Mouse (Mus musculus) intestine, embryonic 15.5 days (tissue): ENCODE results near the gene Ilvbl. TPM values are rescaled to one million over a fixed set of nuclear protein-coding genes. Genes with fewer than 3 reads are reported as not detected.
"Not testable (repeated sequence)": the region's sequence is repeated elsewhere in the genome, so short reads cannot be mapped to it uniquely, and the experiment has no call there.

ENCODE experiments used
- ATAC-seq: fragments of 200-750 bp; cut with Nextera tagmentation; 2 replicates; pipeline ENCODE4 v1.8.0; 2017; ENCODE audit warnings: moderate TSS enrichment, moderate library complexity
- H3K27ac ChIP-seq: fragments of 300-500 bp; sonication (generic); 2 replicates; pipeline ENCODE4 v1.5.1; 2015; ENCODE audit warnings: mild to moderate bottlenecking, inconsistent platforms
- H3K27me3 ChIP-seq: fragments of 300-500 bp; sonication (generic); replicated peaks from 2 replicates; pipeline ENCODE4 v1.6.1; 2015; ENCODE audit warnings: inconsistent platforms
- H3K36me3 ChIP-seq: fragments of 300-500 bp; sonication (generic); 2 replicates; pipeline ENCODE4 v1.6.1; 2015; ENCODE audit warnings: inconsistent platforms
- H3K4me1 ChIP-seq: fragments of 300-500 bp; sonication (generic); replicated peaks from 2 replicates; pipeline ENCODE4 v1.6.1; 2015; ENCODE audit warnings: inconsistent platforms
- H3K4me2 ChIP-seq: fragments of 300-500 bp; sonication (generic); replicated peaks from 2 replicates; pipeline ENCODE4 v1.6.1; 2015; ENCODE audit warnings: mild to moderate bottlenecking, inconsistent platforms
- H3K4me3 ChIP-seq: fragments of 300-500 bp; sonication (generic); replicated peaks from 2 replicates; pipeline ENCODE4 v1.5.1; 2015; ENCODE audit warnings: inconsistent platforms
- H3K9ac ChIP-seq: fragments of 300-500 bp; sonication (generic); 2 replicates; pipeline ENCODE4 v1.6.1; 2015; ENCODE audit warnings: inconsistent platforms
- H3K9me3 ChIP-seq: fragments of 300-500 bp; sonication (generic); 2 replicates; pipeline ENCODE4 v1.6.1; 2016; ENCODE audit warnings: inconsistent platforms
- WGBS: fragments of 180-500 bp; shearing (Covaris S2); methylation state at CpG from one replicate; pipeline ENCODE4 v1.1.7; 2015; 5-methylcytosine and 5-hydroxymethylcytosine counted together
- polyA plus RNA-seq: library from polyadenylated mRNA; unstranded; fragments of >200 nt; fragmentation: Nextera tagmentation; extraction: Ambion mirVana; gene quantifications from 2 replicates; pipeline ENCODE4 v1.2.1, GENCODE M21; 2015

The Ilvbl gene
- polyA plus RNA-seq, 1 experiment from 2014 or later: 59.4 TPM

DNA sequence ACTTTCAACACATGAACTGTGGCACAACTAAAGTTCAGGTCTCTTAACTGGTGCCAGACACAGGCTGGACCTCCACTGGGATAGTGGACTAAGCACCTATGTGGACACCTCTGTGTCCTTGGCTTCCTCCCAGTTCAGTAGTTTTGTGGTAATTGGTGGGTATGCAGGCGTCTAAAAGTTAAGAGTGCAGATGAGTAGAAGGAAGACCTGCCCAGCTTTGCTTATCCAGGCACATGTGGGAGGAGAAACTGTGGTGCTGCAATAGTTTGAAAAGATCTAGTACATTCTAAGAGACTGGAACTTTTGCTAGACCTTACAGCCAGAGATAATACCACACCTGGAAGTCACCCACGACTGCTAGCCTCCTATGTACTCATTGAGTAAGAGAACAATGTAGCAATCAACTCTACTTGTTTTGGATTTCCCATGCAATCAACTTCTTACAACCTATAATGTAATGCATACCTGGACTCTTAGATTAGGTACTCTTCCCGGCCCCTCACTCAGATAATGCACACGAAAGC lies 18.8 kb downstream of the Ilvbl start:
- no peaks in the 10 kb centered on the region for H3K4me1 ChIP-seq

DNA sequence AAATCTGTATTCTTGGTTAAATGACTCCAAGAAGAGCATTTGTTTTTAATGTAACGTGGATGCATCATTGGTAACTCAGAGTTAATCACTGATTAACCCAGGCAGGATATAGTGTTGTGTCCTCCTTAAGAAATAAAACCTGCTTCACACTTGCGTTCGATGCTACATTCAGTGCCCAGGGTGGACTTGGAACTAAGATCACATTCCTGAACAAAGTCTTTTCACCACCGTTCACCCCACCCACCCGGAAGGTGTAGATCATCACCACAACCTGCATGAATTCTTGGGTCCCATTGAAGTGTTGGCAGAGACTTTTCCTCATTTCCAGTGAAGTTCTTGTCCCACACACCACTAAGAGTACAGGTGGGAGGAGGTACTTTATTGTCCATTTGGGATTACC lies 19.6 kb downstream of the Ilvbl start:
- Histone ChIP-seq H3K27ac (no peak overlapping the region), H3K4me1 (no peaks in the 10 kb centered on the region), H3K4me3 (no peak overlapping the region), H3K27me3 (no peaks in the 10 kb centered on the region), H3K36me3 (peaks cover 6% of the 10 kb centered on the region), H3K9ac (no peak overlapping the region), H3K4me2 (no peak overlapping the region), H3K9me3 (no peaks in the 10 kb centered on the region)
- WGBS: 76% methylated on average over 5 of the region's 5 CpGs
- ATAC-seq: no peak

More for the DNA sequence above, 18.8 kb downstream of the Ilvbl start:
- H3K27me3 ChIP-seq: no peaks in the 10 kb centered on the region
- H3K4me2 ChIP-seq: no peak overlapping the region
- peaks cover 8% of the 10 kb centered on the region for H3K36me3 ChIP-seq
- ATAC-seq: no peak
- no peak overlapping the region for H3K9ac ChIP-seq
- H3K27ac ChIP-seq: no peak overlapping the region
- H3K4me3 ChIP-seq: no peak overlapping the region
- 83% methylated on average over 4 of the region's 4 CpGs for WGBS
- no peaks in the 10 kb centered on the region for H3K9me3 ChIP-seq

DNA sequence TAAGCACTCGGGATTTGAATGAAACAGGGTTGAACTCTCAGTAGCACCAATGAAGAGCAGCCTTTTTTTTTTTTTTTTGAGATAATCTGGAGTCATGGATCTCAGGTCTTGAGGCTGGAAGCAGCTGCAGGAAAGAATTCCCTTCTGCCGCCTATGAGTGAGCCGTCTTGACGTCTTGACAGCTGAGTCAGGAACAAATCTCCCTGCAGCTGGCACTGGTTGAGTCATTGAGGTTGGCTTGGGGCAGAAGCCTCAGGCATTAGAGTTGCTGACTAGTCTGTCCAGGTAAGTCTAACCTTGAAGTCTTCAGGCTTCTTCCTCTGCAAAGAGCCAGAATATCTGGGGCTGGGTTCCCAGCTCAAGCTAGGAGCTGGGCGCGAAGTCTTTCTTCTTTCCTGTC lies 20.0 kb downstream of the Ilvbl start:
- ATAC-seq: no peak
- no peak overlapping the region for H3K4me2 ChIP-seq
- H3K4me3 ChIP-seq: no peak overlapping the region
- H3K9me3 ChIP-seq: no peaks in the 10 kb centered on the region
- H3K27me3 ChIP-seq: no peaks in the 10 kb centered on the region
- H3K4me1 ChIP-seq: no peaks in the 10 kb centered on the region
- no peak overlapping the region for H3K9ac ChIP-seq
- WGBS: 68% methylated on average over 6 of the region's 6 CpGs
- H3K27ac ChIP-seq: no peak overlapping the region
- H3K36me3 ChIP-seq: peaks cover 2% of the 10 kb centered on the region; the same call in 1 of the 2 replicates

DNA sequence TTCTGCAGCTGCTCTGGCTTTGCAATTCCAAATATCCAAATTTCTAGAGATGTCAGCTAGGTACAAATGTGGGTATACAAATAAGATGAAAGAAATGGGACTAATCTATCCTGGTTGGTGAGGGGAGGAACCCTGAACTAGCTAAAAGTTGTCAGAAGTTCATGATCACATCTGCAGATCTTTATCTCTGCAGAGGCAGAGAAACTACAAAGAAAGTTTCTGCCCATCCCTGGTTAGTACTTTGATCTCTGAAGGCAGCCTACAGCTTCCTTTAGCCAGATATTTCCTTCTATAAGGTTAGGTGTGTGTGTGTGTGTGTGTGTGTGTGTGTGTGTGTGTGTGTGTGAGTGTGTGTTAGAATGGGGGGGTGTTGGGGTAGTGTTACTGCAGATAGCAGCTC lies 20.4 kb downstream of the Ilvbl start:
- no peaks in the 10 kb centered on the region for H3K9me3 ChIP-seq
- H3K27ac ChIP-seq: no peak overlapping the region
- ATAC-seq: no peak
- no peak overlapping the region for H3K9ac ChIP-seq
- H3K4me3 ChIP-seq: no peak overlapping the region
- no peak overlapping the region for H3K4me2 ChIP-seq
- no peaks in the 10 kb centered on the region for H3K36me3 ChIP-seq
- no peaks in the 10 kb centered on the region for H3K4me1 ChIP-seq
- no peaks in the 10 kb centered on the region for H3K27me3 ChIP-seq

DNA sequence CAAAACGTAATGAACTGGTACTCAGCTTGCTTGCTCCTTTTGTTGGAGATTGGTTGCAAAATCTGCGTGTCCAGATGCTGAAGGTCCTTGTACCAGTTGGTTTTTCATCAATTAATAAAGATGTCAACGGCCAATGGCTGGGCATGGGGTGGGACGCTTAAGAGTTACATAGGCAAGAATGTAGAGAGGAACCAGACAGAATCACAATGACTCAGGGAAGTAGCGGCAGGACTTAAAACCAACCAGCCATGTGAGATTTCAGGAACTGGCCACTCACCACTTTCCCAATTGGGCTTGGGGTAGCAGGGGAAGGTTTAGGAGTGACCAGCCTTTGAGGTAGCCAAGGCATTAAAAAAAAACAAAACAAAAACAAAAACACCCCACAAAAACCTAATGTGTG lies 25.7 kb downstream of the Ilvbl start:
- Histone ChIP-seq H3K4me1 (no peaks in the 10 kb centered on the region), H3K27me3 (no peaks in the 10 kb centered on the region), H3K4me3 (no peak overlapping the region), H3K9me3 (no peaks in the 10 kb centered on the region), H3K27ac (no peak overlapping the region), H3K4me2 (no peak overlapping the region), H3K9ac (no peak overlapping the region), H3K36me3 (no peaks in the 10 kb centered on the region)
- 83% methylated on average over 5 of the region's 5 CpGs for WGBS
- ATAC-seq: no peak

DNA sequence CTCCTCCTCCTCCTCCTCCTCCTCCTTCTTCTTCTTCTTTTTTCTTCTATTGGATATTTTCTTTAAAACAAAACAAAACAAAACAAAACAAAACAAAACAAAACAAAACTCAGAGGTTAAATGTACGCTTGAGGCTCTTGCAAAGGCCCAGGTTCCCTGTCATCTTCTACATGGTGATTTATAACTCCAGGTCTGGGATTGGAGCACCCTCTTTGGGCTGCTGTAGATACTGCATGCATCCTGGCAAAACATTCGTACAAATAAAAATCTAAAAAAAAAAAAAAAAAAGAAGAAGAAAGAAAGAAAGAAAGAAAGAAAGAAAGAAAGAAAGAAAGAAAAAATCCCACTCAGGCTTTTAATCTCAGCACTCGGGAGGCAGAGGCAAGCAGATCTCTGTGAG lies 30.9 kb downstream of the Ilvbl start:
- H3K9ac ChIP-seq: no peak overlapping the region
- ATAC-seq: no peak
- H3K4me3 ChIP-seq: no peak overlapping the region
- no peak overlapping the region for H3K27ac ChIP-seq
- no peaks in the 10 kb centered on the region for H3K9me3 ChIP-seq
- H3K4me1 ChIP-seq: no peaks in the 10 kb centered on the region
- H3K27me3 ChIP-seq: no peaks in the 10 kb centered on the region
- H3K4me2 ChIP-seq: no peak overlapping the region
- WGBS: 42% methylated on average over 3 of the region's 3 CpGs
- H3K36me3 ChIP-seq: no peaks in the 10 kb centered on the region

DNA sequence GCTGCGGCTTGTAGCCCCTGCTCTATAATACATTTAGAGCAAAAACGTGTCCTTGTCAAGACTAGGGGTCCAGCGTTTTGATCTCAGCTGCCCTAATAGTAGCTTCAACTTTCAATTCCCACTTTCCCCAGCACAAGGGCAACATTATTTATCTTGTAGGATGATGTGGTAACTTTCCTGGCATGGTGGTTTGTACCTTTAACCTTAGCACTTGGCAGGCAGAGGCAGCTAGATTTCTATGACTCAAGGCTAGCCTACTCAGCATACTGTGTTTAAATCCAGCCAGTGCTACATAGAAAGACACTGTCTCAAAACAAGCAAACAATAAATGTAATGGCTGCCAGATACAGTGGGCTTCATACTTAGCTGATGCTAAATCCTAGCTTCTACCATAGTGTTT lies 33.5 kb downstream of the Ilvbl start:
- ATAC-seq: no peak

DNA sequence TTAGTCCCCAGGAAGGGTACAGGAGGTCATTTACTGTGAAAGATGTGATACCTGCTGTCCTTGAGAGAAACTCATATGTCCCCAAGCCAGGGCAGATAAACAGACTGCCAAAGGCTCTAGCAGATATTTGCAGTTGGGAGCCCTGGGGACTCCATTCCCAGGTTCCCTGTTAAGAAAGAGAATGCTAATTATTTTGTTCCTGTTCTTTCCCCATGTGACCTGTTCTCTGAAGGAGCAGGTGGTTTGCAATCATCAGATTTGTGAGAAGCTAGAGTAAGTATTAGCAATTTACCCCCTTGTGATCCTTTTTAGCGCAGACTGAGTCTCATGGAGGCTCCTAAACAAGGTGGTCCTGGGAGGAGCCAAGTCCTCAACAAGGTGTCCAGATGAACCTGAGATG lies 43.8 kb downstream of the Ilvbl start, which contains the start of gene Olfr1357:
Gene Olfr1357 (minus strand): TSS at position 101 of the 400 bp plus-strand sequence.
- ATAC-seq: no peak
- Histone ChIP-seq H3K4me1 (no peaks in the 10 kb centered on the region), H3K9me3 (no peaks in the 10 kb centered on the region), H3K36me3 (no peaks in the 10 kb centered on the region), H3K9ac (no peak within 1 kb of the TSS), H3K27me3 (no peaks in the 10 kb centered on the region), H3K4me3 (no peak within 1 kb of the TSS), H3K27ac (no peak within 1 kb of the TSS), H3K4me2 (no peak within 1 kb of the TSS)
- WGBS: 83% methylated on average over 1 of the region's 1 CpGs

More for the DNA sequence above, 33.5 kb downstream of the Ilvbl start:
- Histone ChIP-seq H3K4me1 (no peaks in the 10 kb centered on the region), H3K36me3 (no peaks in the 10 kb centered on the region), H3K4me2 (no peak overlapping the region), H3K9ac (no peak overlapping the region), H3K27me3 (no peaks in the 10 kb centered on the region), H3K4me3 (no peak overlapping the region), H3K27ac (no peak overlapping the region), H3K9me3 (no peaks in the 10 kb centered on the region)
- WGBS: 72% methylated on average over 3 of the region's 3 CpGs

DNA sequence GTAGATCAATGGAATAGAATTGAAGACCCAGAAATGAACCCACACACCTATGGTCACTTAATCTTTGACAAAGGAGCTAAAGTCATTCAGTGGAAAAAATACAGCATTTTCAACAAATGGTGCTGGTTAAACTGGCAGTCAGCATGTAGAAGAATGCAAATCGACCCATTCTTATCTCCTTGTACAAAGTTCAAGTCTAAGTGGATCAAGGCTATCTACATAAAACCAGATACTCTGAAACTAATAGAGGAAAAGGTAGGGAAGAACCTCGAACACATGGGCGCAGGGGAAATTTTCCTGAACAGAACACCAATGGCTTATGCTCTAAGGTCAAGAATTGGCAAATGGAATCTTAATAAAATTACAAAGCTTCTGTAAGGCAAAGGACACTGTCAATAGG lies 49.0 kb downstream of the Ilvbl start:
- not testable (repeated sequence) for H3K4me2 ChIP-seq, H3K9me3 ChIP-seq

DNA sequence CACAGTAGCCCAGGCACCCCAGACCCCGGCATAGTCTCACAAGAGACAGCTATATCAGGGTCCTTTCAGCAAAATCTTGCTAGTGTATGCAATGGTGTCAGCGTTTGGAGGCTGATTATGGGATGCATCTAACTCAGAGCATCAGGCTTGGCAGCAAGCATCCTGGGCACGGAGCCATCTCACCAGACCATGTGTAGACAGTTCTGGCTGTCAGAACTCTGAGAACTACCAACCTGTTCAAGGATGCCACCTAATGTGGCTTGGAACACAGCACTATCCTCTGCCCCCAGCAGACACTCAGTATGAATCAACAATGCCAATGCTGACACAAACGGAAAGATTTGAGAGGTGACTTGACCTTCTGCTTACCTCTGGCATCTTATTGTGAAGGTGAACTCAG lies 56.0 kb downstream of the Ilvbl start:
- Histone ChIP-seq H3K4me3 (no peak overlapping the region), H3K4me1 (no peaks in the 10 kb centered on the region), H3K27me3 (no peaks in the 10 kb centered on the region), H3K27ac (no peak overlapping the region), H3K9me3 (no peaks in the 10 kb centered on the region), H3K4me2 (no peak overlapping the region), H3K36me3 (no peaks in the 10 kb centered on the region), H3K9ac (no peak overlapping the region)
- WGBS: 78% methylated on average over 4 of the region's 4 CpGs
- ATAC-seq: no peak

More for the DNA sequence above, 49.0 kb downstream of the Ilvbl start:
- H3K36me3 ChIP-seq, H3K4me1 ChIP-seq, H3K9ac ChIP-seq, H3K27me3 ChIP-seq, ATAC-seq, H3K27ac ChIP-seq, H3K4me3 ChIP-seq: not testable (repeated sequence)
- 69% methylated on average over 3 of the region's 3 CpGs for WGBS

DNA sequence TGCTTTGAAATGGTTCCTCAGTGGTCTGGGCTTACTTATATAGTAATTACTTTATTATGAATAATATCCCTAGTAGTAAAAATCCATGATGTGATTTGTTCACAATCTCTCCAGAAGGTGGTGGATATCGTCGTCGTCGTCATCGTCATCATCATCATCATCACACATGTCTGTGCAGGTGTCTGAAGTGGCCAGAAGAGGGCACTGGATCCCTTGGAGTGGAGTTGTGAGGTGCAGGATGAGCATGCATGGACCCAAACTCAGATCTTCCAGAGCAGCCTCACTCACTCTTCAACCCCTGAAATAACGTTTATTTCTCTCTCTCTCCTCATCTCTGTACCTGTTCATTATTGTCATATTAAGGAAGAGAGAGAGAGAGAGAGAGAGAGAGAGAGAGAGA lies 58.2 kb downstream of the Ilvbl start:
- ATAC-seq: no peak
- H3K27ac ChIP-seq: no peak overlapping the region

More for the DNA sequence above, 58.2 kb downstream of the Ilvbl start:
- H3K36me3 ChIP-seq: no peaks in the 10 kb centered on the region
- no peaks in the 10 kb centered on the region for H3K9me3 ChIP-seq
- H3K27me3 ChIP-seq: no peaks in the 10 kb centered on the region
- no peak overlapping the region for H3K9ac ChIP-seq
- WGBS: 6% methylated on average over 6 of the region's 6 CpGs
- H3K4me1 ChIP-seq: no peaks in the 10 kb centered on the region
- H3K4me3 ChIP-seq: no peak overlapping the region
- no peak overlapping the region for H3K4me2 ChIP-seq
